Mouse (Mus musculus): ENCODE measurements around the gene Npc1l1. TPM values are rescaled to one million over a fixed set of nuclear protein-coding genes. Genes with fewer than 3 reads are reported as not detected.
"Not testable (repeated sequence)": the region's sequence is repeated elsewhere in the genome, so short reads cannot be mapped to it uniquely, and the experiment has no call there.

Gene Npc1l1
- polyA plus RNA-seq, 1 experiment from 2014 or later, result 0.13 TPM

- not testable (repeated sequence) for ATAC-seq (ENCODE audit: insufficient read depth)
These were observed 24.7 kb upstream of the Npc1l1 start for GRCm38 (mm10) chr11:6254602-6255001.

GRCm38 (mm10) chr11:6252824-6253223, 22.9 kb upstream of the Npc1l1 start:
- 0 out of 2 replicates have a peak, but pooled peaks cover 2% of the 10 kb centered on the region for H3K36me3 ChIP-seq (replicated peaks)

More at GRCm38 (mm10) chr11:6254602-6255001, 24.7 kb upstream of the Npc1l1 start:
- H3K4me2 ChIP-seq; H3K4me3 ChIP-seq (replicated peaks); H3K9ac ChIP-seq; H3K27ac ChIP-seq (replicated peaks); H3K9me3 ChIP-seq (replicated peaks); H3K4me1 ChIP-seq (replicated peaks); H3K27me3 ChIP-seq: not testable (repeated sequence)
- peaks cover 20% of the 10 kb centered on the region for H3K36me3 ChIP-seq (replicated peaks)
- WGBS (ENCODE audit: insufficient replicate concordance), result 80% methylated on average over 2 of the region's 2 CpGs

DNA sequence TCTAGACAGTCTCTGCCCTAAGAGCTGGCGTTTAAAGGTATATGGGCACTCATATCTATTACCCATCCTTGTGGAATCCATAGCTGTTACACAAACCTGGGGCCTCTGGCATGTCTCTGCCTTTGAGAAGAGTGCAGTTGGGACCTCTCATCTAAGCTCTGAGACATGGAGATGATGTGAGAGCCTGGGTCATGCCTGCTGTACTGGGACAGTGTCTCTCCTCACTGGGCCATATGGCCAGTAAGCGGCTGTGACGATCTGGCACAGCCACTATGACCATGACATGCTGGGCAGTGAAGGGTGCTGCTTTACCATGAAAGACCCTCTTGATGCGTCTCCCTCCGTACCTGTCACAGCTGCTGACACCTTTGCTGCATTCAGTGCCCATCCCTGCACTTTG, 22.3 kb upstream of the Npc1l1 start:
- H3K36me3 ChIP-seq (replicated peaks), result no peaks in the 10 kb centered on the region
- no peaks in the 10 kb centered on the region for H3K27me3 ChIP-seq
- no peak overlapping the region for H3K27ac ChIP-seq (replicated peaks)
- H3K4me2 ChIP-seq, result no peak overlapping the region
- WGBS (ENCODE audit: insufficient replicate concordance), result 69% methylated on average over 5 of the region's 5 CpGs
- no peaks in the 10 kb centered on the region for H3K9me3 ChIP-seq (replicated peaks)
- H3K4me3 ChIP-seq (replicated peaks), result no peak overlapping the region
- ATAC-seq (ENCODE audit: insufficient read depth), result no peak
- 0 out of 2 replicates have a peak, but pooled peaks cover 5% of the 10 kb centered on the region for H3K4me1 ChIP-seq (replicated peaks)
- H3K9ac ChIP-seq, result no peak overlapping the region

More at GRCm38 (mm10) chr11:6252824-6253223, 22.9 kb upstream of the Npc1l1 start:
- no peak for ATAC-seq (ENCODE audit: insufficient read depth)
- H3K27ac ChIP-seq (replicated peaks), result no peak overlapping the region
- H3K4me1 ChIP-seq (replicated peaks), result 0 out of 2 replicates have a peak, but pooled peaks cover 5% of the 10 kb centered on the region
- H3K4me3 ChIP-seq (replicated peaks), result no peak overlapping the region
- H3K4me2 ChIP-seq, result no peak overlapping the region
- no peak overlapping the region for H3K9ac ChIP-seq
- no peaks in the 10 kb centered on the region for H3K27me3 ChIP-seq
- 64% methylated on average over 4 of the region's 4 CpGs for WGBS (ENCODE audit: insufficient replicate concordance)
- H3K9me3 ChIP-seq (replicated peaks), result no peaks in the 10 kb centered on the region

- WGBS (ENCODE audit: insufficient replicate concordance), result 60% methylated on average over 19 of the region's 19 CpGs
- Histone ChIP-seq H3K36me3 (replicated peaks) (no peaks in the 10 kb centered on the region), H3K4me1 (replicated peaks) (no peaks in the 10 kb centered on the region), H3K4me3 (replicated peaks) (no peak overlapping the region), H3K27ac (replicated peaks) (no peak overlapping the region), H3K27me3 (no peaks in the 10 kb centered on the region), H3K4me2 (no peak overlapping the region), H3K9ac (no peak overlapping the region), H3K9me3 (replicated peaks) (no peaks in the 10 kb centered on the region)
- ATAC-seq (ENCODE audit: insufficient read depth), result no peak
These were observed 14.8 kb upstream of the Npc1l1 start for GRCm38 (mm10) chr11:6244707-6245106.

DNA sequence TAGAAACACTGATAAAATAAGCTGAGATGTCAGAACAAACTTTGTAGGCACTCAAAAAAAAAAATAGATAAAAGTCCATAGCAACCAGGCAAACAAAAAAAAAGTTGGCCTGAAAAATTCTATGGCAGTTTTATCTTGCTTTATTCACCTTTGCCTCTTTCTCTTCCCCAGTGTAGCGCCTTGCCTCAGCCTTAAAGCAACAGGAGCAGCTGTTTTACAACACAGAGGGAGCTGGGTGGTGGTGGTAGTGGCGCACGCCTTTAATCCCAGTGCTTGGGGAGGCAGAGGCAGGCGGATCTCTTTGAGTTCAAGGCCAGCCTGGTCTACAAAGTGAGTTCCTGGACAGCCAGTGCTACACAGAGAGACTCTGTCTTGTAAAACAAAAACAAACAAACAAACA, 3.1 kb upstream of the Npc1l1 start:
- no peak for ATAC-seq (ENCODE audit: insufficient read depth)
- H3K9ac ChIP-seq, result no peak overlapping the region
- 72% methylated on average over 4 of the region's 4 CpGs for WGBS (ENCODE audit: insufficient replicate concordance)

DNA sequence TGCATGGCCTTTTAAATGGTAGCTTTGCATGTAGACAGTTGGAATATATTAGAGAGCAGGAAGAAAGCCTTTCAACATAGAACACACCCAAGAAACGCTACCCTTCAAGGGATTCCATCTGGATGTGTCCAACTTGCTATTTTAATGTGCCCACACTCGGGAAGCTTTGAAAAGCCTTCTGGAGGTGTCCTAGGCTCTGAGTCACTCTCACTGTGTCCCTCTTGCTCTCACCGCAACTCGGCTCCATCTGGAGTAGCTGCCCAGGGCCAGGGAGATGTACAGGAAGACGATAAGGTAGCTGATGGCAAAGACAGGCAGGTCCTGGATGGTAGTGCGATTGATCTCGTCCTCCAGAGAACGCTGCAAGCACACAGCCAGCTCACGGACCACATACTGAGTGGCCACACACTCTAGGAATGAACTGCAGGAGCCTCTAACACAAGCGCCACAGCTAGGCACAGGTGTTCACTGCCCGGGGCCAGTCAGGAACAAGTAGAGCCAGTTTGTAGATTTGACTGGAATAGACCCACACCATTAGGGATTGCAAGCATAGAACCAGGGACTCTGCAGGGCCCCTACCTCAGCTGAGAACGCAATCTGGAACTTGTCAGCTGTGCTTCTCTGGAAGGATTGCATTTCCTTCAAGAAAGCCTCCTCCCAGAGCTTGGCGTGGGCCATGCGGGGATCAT, 5.3 kb downstream of the Npc1l1 start:
- Histone ChIP-seq H3K4me3 (replicated peaks) (no peak overlapping the region), H3K36me3 (replicated peaks) (no peaks in the 10 kb centered on the region), H3K4me1 (replicated peaks) (no peaks in the 10 kb centered on the region), H3K9me3 (replicated peaks) (no peaks in the 10 kb centered on the region), H3K9ac (no peak overlapping the region), H3K4me2 (no peak overlapping the region), H3K27me3 (no peaks in the 10 kb centered on the region), H3K27ac (replicated peaks) (no peak overlapping the region)
- ATAC-seq (ENCODE audit: insufficient read depth), result no peak
- 62% methylated on average over 14 of the region's 14 CpGs for whole genome bisulfite sequencing (ENCODE audit: insufficient replicate concordance)

More for the DNA sequence above, 3.1 kb upstream of the Npc1l1 start:
- no peak overlapping the region for H3K4me2 ChIP-seq
- no peaks in the 10 kb centered on the region for H3K4me1 ChIP-seq (replicated peaks)
- no peaks in the 10 kb centered on the region for H3K36me3 ChIP-seq (replicated peaks)
- no peak overlapping the region for H3K27ac ChIP-seq (replicated peaks)
- no peak overlapping the region for H3K4me3 ChIP-seq (replicated peaks)
- H3K27me3 ChIP-seq, result no peaks in the 10 kb centered on the region
- 0 out of 2 replicates have a peak, but pooled peaks cover 5% of the 10 kb centered on the region for H3K9me3 ChIP-seq (replicated peaks)

DNA sequence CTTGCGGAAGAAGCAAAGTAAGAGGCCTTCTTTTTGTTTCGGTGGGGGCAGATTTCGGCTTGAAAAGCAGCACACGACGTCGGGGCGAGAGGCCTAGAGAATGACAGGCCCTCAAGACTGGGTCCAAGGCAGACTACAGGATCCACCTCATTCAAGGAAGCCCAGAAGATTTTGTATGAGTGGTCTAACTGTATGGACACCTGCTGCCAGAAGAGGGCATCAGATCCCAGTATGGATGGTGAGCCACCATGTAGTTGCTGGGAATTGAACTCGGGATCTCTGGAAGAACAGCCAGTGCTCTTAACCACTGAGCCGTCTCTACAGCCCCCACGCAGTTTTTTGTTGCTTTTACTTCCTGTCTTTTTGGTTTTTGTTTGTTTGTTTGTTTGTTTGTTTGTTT, 7.8 kb downstream of the Npc1l1 start:
- WGBS (ENCODE audit: insufficient replicate concordance), result 76% methylated on average over 10 of the region's 10 CpGs
- H3K4me2 ChIP-seq, result no peak overlapping the region
- H3K27ac ChIP-seq (replicated peaks), result no peak overlapping the region
- H3K27me3 ChIP-seq, result no peaks in the 10 kb centered on the region
- no peak overlapping the region for H3K4me3 ChIP-seq (replicated peaks)
- no peaks in the 10 kb centered on the region for H3K36me3 ChIP-seq (replicated peaks)
- ATAC-seq (ENCODE audit: insufficient read depth), result no peak
- no peaks in the 10 kb centered on the region for H3K9me3 ChIP-seq (replicated peaks)
- no peak overlapping the region for H3K9ac ChIP-seq
- no peaks in the 10 kb centered on the region for H3K4me1 ChIP-seq (replicated peaks)

DNA sequence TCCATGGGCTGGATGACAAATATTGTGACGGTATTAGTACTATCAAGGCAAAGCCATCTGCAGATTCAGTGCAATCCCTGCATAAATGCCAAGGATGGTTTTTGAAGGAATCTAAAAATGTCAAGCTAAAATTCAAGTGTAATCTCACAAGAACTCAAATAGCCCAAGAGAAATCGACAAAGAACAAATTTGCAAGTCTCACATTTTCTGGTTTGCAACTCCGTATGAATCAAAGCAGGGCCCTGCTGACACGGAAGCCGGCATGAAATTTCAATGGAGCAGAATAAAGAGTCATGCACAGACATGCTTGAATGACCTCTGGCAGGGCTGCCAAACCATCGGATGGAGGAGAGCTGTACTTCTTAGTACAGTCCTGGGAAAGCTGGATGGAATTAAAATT, 10.0 kb downstream of the Npc1l1 start:
- H3K9ac ChIP-seq, result no peak overlapping the region
- H3K27ac ChIP-seq (replicated peaks), result no peak overlapping the region
- no peaks in the 10 kb centered on the region for H3K4me1 ChIP-seq (replicated peaks)
- H3K36me3 ChIP-seq (replicated peaks), result no peaks in the 10 kb centered on the region
- H3K4me2 ChIP-seq, result no peak overlapping the region
- no peak overlapping the region for H3K4me3 ChIP-seq (replicated peaks)
- 80% methylated on average over 6 of the region's 6 CpGs for WGBS (ENCODE audit: insufficient replicate concordance)
- no peaks in the 10 kb centered on the region for H3K9me3 ChIP-seq (replicated peaks)
- no peak for ATAC-seq (ENCODE audit: insufficient read depth)
- H3K27me3 ChIP-seq, result no peaks in the 10 kb centered on the region

DNA sequence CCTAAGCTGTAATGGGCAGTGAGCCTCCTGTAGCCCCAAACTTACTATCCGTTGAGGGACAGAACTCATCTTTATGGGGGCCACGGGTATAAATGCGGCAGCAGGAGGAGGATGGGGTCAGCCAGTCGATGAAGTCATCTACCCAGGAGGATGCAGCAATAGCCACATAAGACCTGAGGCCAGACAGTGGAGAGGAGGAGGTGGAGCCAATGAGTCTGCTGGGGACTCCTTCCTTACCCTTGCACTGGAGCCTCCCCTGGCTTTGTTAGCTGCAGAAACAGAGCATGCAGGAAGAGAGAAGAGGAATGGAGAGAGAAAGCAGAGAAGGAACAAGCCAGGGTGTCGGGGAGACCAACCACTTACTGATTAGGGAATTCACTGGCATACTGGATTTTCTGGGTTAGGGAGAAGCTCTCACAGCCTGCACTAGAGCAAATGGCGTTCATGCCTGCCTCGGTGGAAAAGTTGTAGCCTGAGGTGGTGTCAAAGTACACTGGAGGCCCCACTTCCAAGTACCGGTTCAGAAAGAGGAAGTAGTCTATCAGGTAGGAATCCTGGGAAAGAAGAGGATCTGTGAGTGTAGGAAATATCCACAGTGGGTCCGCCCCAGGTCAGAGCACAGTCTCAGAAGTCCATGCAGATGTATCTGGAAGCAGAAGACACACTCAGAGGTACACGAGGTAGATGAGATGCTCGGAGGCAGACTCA, 11.6 kb downstream of the Npc1l1 start:
- H3K4me1 ChIP-seq (replicated peaks), result no peaks in the 10 kb centered on the region
- no peak for ATAC-seq (ENCODE audit: insufficient read depth)
- 47% methylated on average over 11 of the region's 11 CpGs for WGBS (ENCODE audit: insufficient replicate concordance)
- no peak overlapping the region for H3K4me3 ChIP-seq (replicated peaks)
- H3K27me3 ChIP-seq, result no peaks in the 10 kb centered on the region
- H3K4me2 ChIP-seq, result no peak overlapping the region
- no peaks in the 10 kb centered on the region for H3K36me3 ChIP-seq (replicated peaks)
- H3K9me3 ChIP-seq (replicated peaks), result no peaks in the 10 kb centered on the region
- no peak overlapping the region for H3K9ac ChIP-seq
- no peak overlapping the region for H3K27ac ChIP-seq (replicated peaks)

DNA sequence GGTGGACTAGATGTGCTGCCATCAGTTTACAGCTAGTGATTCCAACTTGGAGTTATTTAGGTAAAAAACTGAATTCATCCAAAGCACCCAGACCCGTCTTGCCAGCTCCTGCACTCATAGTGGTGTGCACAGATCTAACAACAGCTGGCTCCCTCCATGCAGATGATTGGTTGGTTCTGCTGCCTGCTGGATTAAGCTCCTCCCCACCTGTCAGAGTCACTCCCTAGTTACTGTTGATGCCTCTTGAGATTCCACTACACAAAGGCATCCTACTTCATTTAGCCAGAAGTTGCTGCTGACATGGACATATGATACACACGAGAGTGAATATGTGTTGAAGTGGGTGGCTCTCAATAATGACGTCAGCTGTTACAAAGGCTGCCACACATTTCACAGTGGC, 13.1 kb downstream of the Npc1l1 start:
- Histone ChIP-seq H3K27me3 (no peaks in the 10 kb centered on the region), H3K36me3 (replicated peaks) (no peaks in the 10 kb centered on the region), H3K9me3 (replicated peaks) (no peaks in the 10 kb centered on the region), H3K4me3 (replicated peaks) (no peak overlapping the region), H3K4me1 (replicated peaks) (no peaks in the 10 kb centered on the region), H3K4me2 (no peak overlapping the region), H3K27ac (replicated peaks) (no peak overlapping the region), H3K9ac (no peak overlapping the region)
- WGBS (ENCODE audit: insufficient replicate concordance), result 50% methylated on average over 3 of the region's 3 CpGs
- ATAC-seq (ENCODE audit: insufficient read depth), result no peak

GRCm38 (mm10) chr11:6208158-6208557, 21.8 kb downstream of the Npc1l1 start:
- H3K27me3 ChIP-seq, result no peaks in the 10 kb centered on the region
- H3K4me3 ChIP-seq (replicated peaks), result no peak overlapping the region
- no peaks in the 10 kb centered on the region for H3K36me3 ChIP-seq (replicated peaks)
- no peaks in the 10 kb centered on the region for H3K4me1 ChIP-seq (replicated peaks)
- no peaks in the 10 kb centered on the region for H3K9me3 ChIP-seq (replicated peaks)
- no peak overlapping the region for H3K4me2 ChIP-seq
- no peak overlapping the region for H3K27ac ChIP-seq (replicated peaks)
- ATAC-seq (ENCODE audit: insufficient read depth), result no peak
- H3K9ac ChIP-seq, result no peak overlapping the region
- WGBS (ENCODE audit: insufficient replicate concordance), result 50% methylated on average over 1 of the region's 1 CpGs
